Mouse (Mus musculus) left cerebral cortex, postnatal 10 days (tissue): ENCODE measurements around the gene Csde1. TPM values are rescaled to one million over a fixed set of nuclear protein-coding genes. Genes with fewer than 3 reads are reported as not detected.

Source experiments
- DNase-seq, 2 experiments: peaks; one replicate each; pipeline ENCODE4 v3.0.0; 2021 to 2022; ENCODE audit warnings: low spot score in 2 of 2, mixed read lengths in 1 of 2; ENCODE audit errors: extremely low spot score in 1 of 2
- intact Hi-C: fragments of 180-260 bp; cut with DNase I; formaldehyde crosslinking; loops from one replicate; pipeline ENCODE4 v1.15.1; 2025
- total RNA-seq, 2 experiments: library from RNA; stranded (reverse); gene quantifications; 2 replicates each; pipeline ENCODE4 v1.2.3; 2021

The Csde1 gene
- total RNA-seq, 2 experiments from 2014 or later, result 289 to 294 TPM

GRCm38 (mm10) chr3:103056016-103056595, 35.9 kb downstream of the Csde1 start:
- intact Hi-C loops, result no loop called here
- DNase-seq, result no peak

- intact Hi-C loops, result loop anchor here (2.0 kb wide), 1 partner anchor 113 kb away; the partner anchor contains the start of gene Bcas2
- peak in 1 of 2 experiments; percentile 15 for DNase-seq
Measured at GRCm38 (mm10) chr3:103057752-103058151, 37.5 kb downstream of the Csde1 start.

GRCm38 (mm10) chr3:103058207-103059157, 38.3 kb downstream of the Csde1 start, which contains the start of gene Nras:
Nras (plus strand) TSS chr3:103058285.
- intact Hi-C loops, result loop anchor here (2.0 kb wide), 1 partner anchor 112 kb away; the partner anchor contains the start of gene Bcas2
- peak; percentile 87 to 97 for DNase-seq

GRCm38 (mm10) chr3:103066927-103067326, 46.7 kb downstream of the Csde1 start:
- intact Hi-C loops, result no loop called here
- DNase-seq, result no peak

- intact Hi-C loops, result no loop called here
- DNase-seq, result no peak
Measured at GRCm38 (mm10) chr3:103068971-103069370, 48.7 kb downstream of the Csde1 start.

GRCm38 (mm10) chr3:103073771-103074170, 53.5 kb downstream of the Csde1 start, which contains the start of gene Ampd1:
Ampd1 (plus strand) TSS chr3:103074014.
- intact Hi-C loops, result no loop called here
- no peak for DNase-seq

GRCm38 (mm10) chr3:103075871-103076270, 55.6 kb downstream of the Csde1 start:
- no peak for DNase-seq
- intact Hi-C loops, result no loop called here

GRCm38 (mm10) chr3:103076476-103076875, 56.2 kb downstream of the Csde1 start:
- intact Hi-C loops, result no loop called here

GRCm38 (mm10) chr3:103079301-103079700, 59.1 kb downstream of the Csde1 start:
- intact Hi-C loops, result no loop called here
- DNase-seq, result peak in 1 of 2 experiments; percentile 35

More at GRCm38 (mm10) chr3:103076476-103076875, 56.2 kb downstream of the Csde1 start:
- no peak for DNase-seq

GRCm38 (mm10) chr3:103081051-103081450, 60.8 kb downstream of the Csde1 start:
- intact Hi-C loops, result no loop called here

GRCm38 (mm10) chr3:103081861-103082453, 61.7 kb downstream of the Csde1 start:
- intact Hi-C loops, result no loop called here
- DNase-seq, result no peak

More at GRCm38 (mm10) chr3:103081051-103081450, 60.8 kb downstream of the Csde1 start:
- DNase-seq, result no peak

GRCm38 (mm10) chr3:103082761-103083160, 62.5 kb downstream of the Csde1 start:
- DNase-seq, result no peak
- intact Hi-C loops, result no loop called here

- intact Hi-C loops, result no loop called here
- DNase-seq, result no peak
Measured at GRCm38 (mm10) chr3:103085986-103086385, 65.8 kb downstream of the Csde1 start.

- intact Hi-C loops, result no loop called here
Measured at GRCm38 (mm10) chr3:103091753-103092152, 71.5 kb downstream of the Csde1 start.

GRCm38 (mm10) chr3:103098662-103099061, 78.4 kb downstream of the Csde1 start:
- intact Hi-C loops, result no loop called here
- no peak for DNase-seq

More at GRCm38 (mm10) chr3:103091753-103092152, 71.5 kb downstream of the Csde1 start:
- no peak for DNase-seq

GRCm38 (mm10) chr3:103099667-103100066, 79.4 kb downstream of the Csde1 start:
- intact Hi-C loops, result no loop called here
- no peak for DNase-seq

GRCm38 (mm10) chr3:103100735-103101134, 80.5 kb downstream of the Csde1 start:
- no peak for DNase-seq
- intact Hi-C loops, result no loop called here

GRCm38 (mm10) chr3:103101194-103101593, 81.0 kb downstream of the Csde1 start:
- DNase-seq, result no peak
- intact Hi-C loops, result no loop called here

- no peak for DNase-seq
- intact Hi-C loops, result no loop called here
Measured at GRCm38 (mm10) chr3:103101909-103102308, 81.7 kb downstream of the Csde1 start.
